Mouse (Mus musculus) embryonic facial prominence, embryonic 15.5 days (tissue): ENCODE data around the gene Dapk1. TPM values are rescaled to one million over a fixed set of nuclear protein-coding genes. Genes with fewer than 3 reads are reported as not detected.

ENCODE experiments used
- ATAC-seq: fragments of 200-750 bp; cut with Nextera tagmentation; 2 replicates; pipeline ENCODE4 v1.8.0; 2017; ENCODE audit warnings: low read depth, moderate TSS enrichment; ENCODE audit not compliant: insufficient number of reproducible peaks, low FRiP score, low TSS enrichment
- H3K27ac ChIP-seq: fragments of 300-500 bp; sonication (generic); replicated peaks from 2 replicates; pipeline ENCODE4 v1.5.1; 2015; ENCODE audit warnings: mild to moderate bottlenecking, inconsistent platforms
- H3K27me3 ChIP-seq: fragments of 300-500 bp; sonication (generic); 2 replicates; pipeline ENCODE4 v1.6.1; 2015; ENCODE audit warnings: inconsistent platforms
- H3K36me3 ChIP-seq: fragments of 300-500 bp; sonication (generic); 2 replicates; pipeline ENCODE4 v1.6.1; 2015; ENCODE audit warnings: mild to moderate bottlenecking, inconsistent platforms
- H3K4me1 ChIP-seq: fragments of 300-500 bp; sonication (generic); 2 replicates; pipeline ENCODE4 v1.6.1; 2015; ENCODE audit warnings: inconsistent platforms
- H3K4me2 ChIP-seq: fragments of 300-500 bp; sonication (generic); replicated peaks from 2 replicates; pipeline ENCODE4 v1.6.1; 2015; ENCODE audit warnings: mild to moderate bottlenecking, inconsistent platforms
- H3K4me3 ChIP-seq: fragments of 300-500 bp; sonication (generic); replicated peaks from 2 replicates; pipeline ENCODE4 v1.5.1; 2015; ENCODE audit warnings: mild to moderate bottlenecking, inconsistent platforms
- H3K9ac ChIP-seq: fragments of 300-500 bp; sonication (generic); 2 replicates; pipeline ENCODE4 v1.6.1; 2015; ENCODE audit warnings: inconsistent platforms
- H3K9me3 ChIP-seq: fragments of 300-500 bp; sonication (generic); replicated peaks from 2 replicates; pipeline ENCODE4 v1.6.1; 2016; ENCODE audit warnings: inconsistent platforms
- WGBS: fragments of 180-500 bp; shearing (Covaris S2); methylation state at CpG from one replicate; pipeline ENCODE4 v1.1.7; 2015; 5-methylcytosine and 5-hydroxymethylcytosine counted together
- polyA plus RNA-seq: library from polyadenylated mRNA; unstranded; fragments of >200 nt; fragmentation: Nextera tagmentation; extraction: Ambion mirVana; gene quantifications from 2 replicates; pipeline ENCODE4 v1.2.1, GENCODE M21; 2015

Gene Dapk1
- polyA plus RNA-seq, 1 experiment from 2014 or later = 20.0 TPM

GRCm38 (mm10) chr13:60682714-60683695 is 81.3 kb downstream of the Dapk1 start:
- H3K4me3 ChIP-seq = no peak overlapping the region
- ATAC-seq = no peak
- WGBS = 78% methylated on average over 15 of the region's 15 CpGs
- no peaks in the 10 kb centered on the region for H3K27me3 ChIP-seq
- H3K4me1 ChIP-seq = peaks cover 43% of the 10 kb centered on the region
- H3K9ac ChIP-seq = no peak overlapping the region
- H3K9me3 ChIP-seq = no peaks in the 10 kb centered on the region
- H3K27ac ChIP-seq = 0 out of 2 replicates have a peak overlapping the region, but pooled peaks have one; percentile 22
- no peaks in the 10 kb centered on the region for H3K36me3 ChIP-seq
- no peak overlapping the region for H3K4me2 ChIP-seq

GRCm38 (mm10) chr13:60684050-60684760 is 82.5 kb downstream of the Dapk1 start:
- H3K4me3 ChIP-seq = no peak overlapping the region
- 45% methylated on average over 10 of the region's 10 CpGs for WGBS
- H3K4me1 ChIP-seq = peaks cover 53% of the 10 kb centered on the region
- peak overlapping the region; percentile 34; the same call in 1 of the 2 replicates for H3K27ac ChIP-seq
- H3K4me2 ChIP-seq = no peak overlapping the region
- no peak for ATAC-seq
- H3K9ac ChIP-seq = no peak overlapping the region
- H3K36me3 ChIP-seq = no peaks in the 10 kb centered on the region
- H3K27me3 ChIP-seq = no peaks in the 10 kb centered on the region
- no peaks in the 10 kb centered on the region for H3K9me3 ChIP-seq

GRCm38 (mm10) chr13:60684806-60685205 is 83.1 kb downstream of the Dapk1 start:
- Histone ChIP-seq H3K27ac (peak overlapping the region; percentile 74), H3K9ac (no peak overlapping the region), H3K4me1 (peaks cover 53% of the 10 kb centered on the region), H3K4me3 (no peak overlapping the region), H3K9me3 (no peaks in the 10 kb centered on the region), H3K4me2 (no peak overlapping the region), H3K36me3 (no peaks in the 10 kb centered on the region), H3K27me3 (no peaks in the 10 kb centered on the region)
- WGBS = 66% methylated on average over 8 of the region's 8 CpGs
- no peak for ATAC-seq

- Histone ChIP-seq H3K4me1 (peaks cover 53% of the 10 kb centered on the region), H3K9me3 (no peaks in the 10 kb centered on the region), H3K4me3 (no peak overlapping the region), H3K4me2 (no peak overlapping the region), H3K36me3 (no peaks in the 10 kb centered on the region), H3K27ac (peak overlapping the region; percentile 74), H3K27me3 (no peaks in the 10 kb centered on the region), H3K9ac (no peak overlapping the region)
- WGBS = 59% methylated on average over 6 of the region's 6 CpGs
- 0 out of 2 replicates have a peak, but pooled peaks have one; percentile 22 for ATAC-seq
These were observed 83.5 kb downstream of the Dapk1 start for GRCm38 (mm10) chr13:60685216-60685615.

GRCm38 (mm10) chr13:60686024-60686663 is 84.4 kb downstream of the Dapk1 start:
- Histone ChIP-seq H3K36me3 (no peaks in the 10 kb centered on the region), H3K27ac (peak overlapping the region; percentile 60), H3K9ac (no peak overlapping the region), H3K4me3 (no peak overlapping the region), H3K27me3 (no peaks in the 10 kb centered on the region), H3K4me1 (peaks cover 53% of the 10 kb centered on the region), H3K4me2 (no peak overlapping the region), H3K9me3 (no peaks in the 10 kb centered on the region)
- WGBS = 40% methylated on average over 12 of the region's 12 CpGs
- ATAC-seq = no peak

- no peak overlapping the region for H3K27ac ChIP-seq
- WGBS = 50% methylated on average over 12 of the region's 12 CpGs
- no peaks in the 10 kb centered on the region for H3K27me3 ChIP-seq
- peak; percentile 47; the same call in 1 of the 2 replicates for ATAC-seq
- peaks cover 53% of the 10 kb centered on the region for H3K4me1 ChIP-seq
- no peaks in the 10 kb centered on the region for H3K9me3 ChIP-seq
- H3K4me3 ChIP-seq = no peak overlapping the region
- H3K36me3 ChIP-seq = no peaks in the 10 kb centered on the region
- H3K4me2 ChIP-seq = no peak overlapping the region
- no peak overlapping the region for H3K9ac ChIP-seq
These were observed 85.2 kb downstream of the Dapk1 start for GRCm38 (mm10) chr13:60686967-60687366.

- WGBS = 82% methylated on average over 4 of the region's 4 CpGs
These were observed 85.7 kb downstream of the Dapk1 start for GRCm38 (mm10) chr13:60687462-60687861.

GRCm38 (mm10) chr13:60687891-60688290 is 86.1 kb downstream of the Dapk1 start:
- no peak for ATAC-seq
- H3K4me2 ChIP-seq = no peak overlapping the region
- WGBS = 74% methylated on average over 7 of the region's 7 CpGs
- no peaks in the 10 kb centered on the region for H3K9me3 ChIP-seq
- no peaks in the 10 kb centered on the region for H3K27me3 ChIP-seq
- H3K9ac ChIP-seq = no peak overlapping the region
- peaks cover 53% of the 10 kb centered on the region for H3K4me1 ChIP-seq
- no peak overlapping the region for H3K4me3 ChIP-seq
- no peak overlapping the region for H3K27ac ChIP-seq
- H3K36me3 ChIP-seq = no peaks in the 10 kb centered on the region

More at GRCm38 (mm10) chr13:60687462-60687861, 85.7 kb downstream of the Dapk1 start:
- Histone ChIP-seq H3K9ac (no peak overlapping the region), H3K4me3 (no peak overlapping the region), H3K4me1 (peaks cover 53% of the 10 kb centered on the region), H3K4me2 (no peak overlapping the region), H3K27me3 (no peaks in the 10 kb centered on the region), H3K36me3 (no peaks in the 10 kb centered on the region), H3K9me3 (no peaks in the 10 kb centered on the region), H3K27ac (no peak overlapping the region)
- no peak for ATAC-seq

GRCm38 (mm10) chr13:60690921-60691320 is 89.2 kb downstream of the Dapk1 start:
- no peak overlapping the region for H3K4me2 ChIP-seq
- no peak overlapping the region for H3K4me3 ChIP-seq
- H3K27me3 ChIP-seq = no peaks in the 10 kb centered on the region
- H3K27ac ChIP-seq = no peak overlapping the region
- WGBS = 78% methylated on average over 2 of the region's 2 CpGs
- H3K9me3 ChIP-seq = no peaks in the 10 kb centered on the region
- peaks cover 36% of the 10 kb centered on the region for H3K4me1 ChIP-seq
- H3K9ac ChIP-seq = no peak overlapping the region
- ATAC-seq = no peak
- no peaks in the 10 kb centered on the region for H3K36me3 ChIP-seq

GRCm38 (mm10) chr13:60691940-60692339 is 90.2 kb downstream of the Dapk1 start:
- 96% methylated on average over 3 of the region's 3 CpGs for whole genome bisulfite sequencing
- no peak overlapping the region for H3K9ac ChIP-seq
- ATAC-seq = no peak
- H3K36me3 ChIP-seq = no peaks in the 10 kb centered on the region
- no peak overlapping the region for H3K4me3 ChIP-seq
- H3K27me3 ChIP-seq = no peaks in the 10 kb centered on the region
- no peak overlapping the region for H3K27ac ChIP-seq
- peaks cover 36% of the 10 kb centered on the region for H3K4me1 ChIP-seq
- H3K4me2 ChIP-seq = no peak overlapping the region
- no peaks in the 10 kb centered on the region for H3K9me3 ChIP-seq
